Mouse (Mus musculus) myocyte (in vitro differentiated cells): ENCODE measurements around the gene Gm20817.
"Not testable (repeated sequence)": the region's sequence is repeated elsewhere in the genome, so short reads cannot be mapped to it uniquely, and the experiment has no call there.

Experiments
- CEBPB ChIP-seq: IDR thresholded peaks from 2 replicates; pipeline ENCODE4 v1.6.1; 2011; ENCODE audit warnings: mild to moderate bottlenecking, moderate library complexity; ENCODE audit not compliant: poor library complexity, insufficient read depth, severe bottlenecking
- E2F4 ChIP-seq: IDR thresholded peaks from one replicate; pipeline ENCODE4 v1.6.1; 2011; ENCODE audit warnings: mild to moderate bottlenecking, control low read depth, moderate library complexity; ENCODE audit not compliant: insufficient read depth
- MAX ChIP-seq: IDR thresholded peaks from one replicate; pipeline ENCODE4 v1.6.1; 2011; ENCODE audit warnings: low read depth, mild to moderate bottlenecking, control low read depth
- MYOD1 ChIP-seq, 3 experiments: IDR thresholded peaks; one replicate each; pipeline ENCODE4 v1.6.1; 2011; ENCODE audit warnings: control low read depth in 2 of 3, low read depth in 2 of 3, mild to moderate bottlenecking in 2 of 3, moderate library complexity in 1 of 3; ENCODE audit not compliant: insufficient read length in 2 of 3, control insufficient read depth in 1 of 3
- MYOG ChIP-seq, 3 experiments: IDR thresholded peaks; one replicate each; pipeline ENCODE4 v1.6.1; 2011; ENCODE audit warnings: control low read depth in 2 of 3, low read depth in 2 of 3, mild to moderate bottlenecking in 2 of 3; ENCODE audit not compliant: insufficient read length in 2 of 3, control insufficient read depth in 1 of 3, insufficient read depth in 1 of 3
- POLR2A ChIP-seq: IDR thresholded peaks from one replicate; pipeline ENCODE4 v1.6.1; 2011; ENCODE audit warnings: low read depth, mild to moderate bottlenecking, control low read depth, moderate library complexity; ENCODE audit not compliant: insufficient read length
- POLR2AphosphoS2 ChIP-seq: IDR thresholded peaks from one replicate; pipeline ENCODE4 v1.6.1; 2011; ENCODE audit warnings: low read depth, control low read depth; ENCODE audit not compliant: insufficient read length
- REST ChIP-seq: IDR thresholded peaks from one replicate; pipeline ENCODE4 v1.6.1; 2011; ENCODE audit warnings: mild to moderate bottlenecking, control low read depth, moderate library complexity; ENCODE audit not compliant: insufficient read depth, insufficient read length
- SRF ChIP-seq: IDR thresholded peaks from one replicate; pipeline ENCODE4 v1.6.1; 2011; ENCODE audit warnings: low read depth; ENCODE audit not compliant: control insufficient read depth, insufficient read length
- TCF3 ChIP-seq: IDR thresholded peaks from one replicate; pipeline ENCODE4 v1.6.1; 2011; ENCODE audit warnings: low read depth, control low read depth; ENCODE audit not compliant: insufficient read length
- USF1 ChIP-seq: IDR thresholded peaks from one replicate; pipeline ENCODE4 v1.6.1; 2011; ENCODE audit warnings: low read depth, mild to moderate bottlenecking, control low read depth, moderate library complexity

DNA sequence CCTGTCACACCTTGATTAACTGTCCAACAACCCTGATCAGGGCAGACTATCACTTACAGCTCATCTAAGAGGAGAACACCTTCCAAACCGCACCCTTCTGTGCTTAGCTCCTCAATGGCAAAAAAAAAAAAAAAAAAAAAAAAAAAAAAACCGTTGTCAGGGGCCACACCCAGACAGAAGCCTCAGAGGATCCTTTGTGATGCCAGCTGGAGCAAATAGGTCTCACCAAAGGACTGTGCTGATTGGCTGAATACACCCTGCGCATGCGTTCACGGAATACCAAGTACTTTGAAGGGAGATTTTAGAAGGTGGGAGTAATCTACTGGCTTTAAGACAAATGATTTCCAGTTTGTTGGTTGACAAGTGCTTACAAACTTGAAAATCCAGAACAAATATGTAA is at the start of gene Gm20817:
- not testable (repeated sequence) for TF ChIP-seq USF1; POLR2AphosphoS2; POLR2A; MAX; CEBPB; TCF3; MYOD1 (IDR thresholded peaks at IDR 0.05; ENCODE audit: control insufficient read depth in 1 of 3, insufficient read length in 2 of 3, low read depth in 2 of 3); E2F4; REST; SRF; MYOG (IDR thresholded peaks at IDR 0.05; ENCODE audit: control insufficient read depth in 1 of 3, insufficient read depth in 1 of 3, insufficient read length in 2 of 3, low read depth in 2 of 3)
